Mouse (Mus musculus) hindbrain, embryonic 10.5 days (tissue): ENCODE results near the gene Cacul1. TPM values are rescaled to one million over a fixed set of nuclear protein-coding genes. Genes with fewer than 3 reads are reported as not detected.

ENCODE experiments used
- DNase-seq: peaks from one replicate; pipeline ENCODE4 v3.0.0-alpha.2; 2017; ENCODE audit warnings: low spot score
- H3K27ac ChIP-seq: fragments of 300-500 bp; sonication (generic); 2 replicates; pipeline ENCODE4 v1.5.1; 2016; ENCODE audit warnings: mild to moderate bottlenecking, moderate library complexity
- H3K27me3 ChIP-seq: fragments of 300-500 bp; sonication (generic); 2 replicates; pipeline ENCODE4 v1.6.1; 2016; ENCODE audit warnings: mild to moderate bottlenecking; ENCODE audit not compliant: poor library complexity, insufficient read depth, severe bottlenecking
- H3K36me3 ChIP-seq: fragments of 300-500 bp; sonication (generic); 2 replicates; pipeline ENCODE4 v1.6.1; 2016; ENCODE audit warnings: mild to moderate bottlenecking, moderate library complexity
- H3K4me1 ChIP-seq: fragments of 300-500 bp; sonication (generic); replicated peaks from 2 replicates; pipeline ENCODE4 v1.6.1; 2016; ENCODE audit warnings: mild to moderate bottlenecking
- H3K4me3 ChIP-seq: fragments of 300-500 bp; sonication (generic); 2 replicates; pipeline ENCODE4 v1.5.1; 2016; ENCODE audit warnings: mild to moderate bottlenecking, moderate library complexity
- H3K9me3 ChIP-seq: fragments of 300-500 bp; sonication (generic); 2 replicates; pipeline ENCODE4 v1.6.1; 2016; ENCODE audit warnings: mild to moderate bottlenecking, moderate library complexity
- WGBS: fragments of 180-500 bp; shearing (Covaris S2); methylation state at CpG from one replicate; pipeline ENCODE4 v1.1.7; 2016; 5-methylcytosine and 5-hydroxymethylcytosine counted together
- polyA plus RNA-seq: library from polyadenylated mRNA; unstranded; fragments of >200 nt; fragmentation: Nextera tagmentation; extraction: Ambion mirVana; gene quantifications from 2 replicates; pipeline ENCODE4 v1.2.1, GENCODE M21; 2016

Gene Cacul1
- polyA plus RNA-seq, 1 experiment from 2014 or later: 23.1 TPM

DNA sequence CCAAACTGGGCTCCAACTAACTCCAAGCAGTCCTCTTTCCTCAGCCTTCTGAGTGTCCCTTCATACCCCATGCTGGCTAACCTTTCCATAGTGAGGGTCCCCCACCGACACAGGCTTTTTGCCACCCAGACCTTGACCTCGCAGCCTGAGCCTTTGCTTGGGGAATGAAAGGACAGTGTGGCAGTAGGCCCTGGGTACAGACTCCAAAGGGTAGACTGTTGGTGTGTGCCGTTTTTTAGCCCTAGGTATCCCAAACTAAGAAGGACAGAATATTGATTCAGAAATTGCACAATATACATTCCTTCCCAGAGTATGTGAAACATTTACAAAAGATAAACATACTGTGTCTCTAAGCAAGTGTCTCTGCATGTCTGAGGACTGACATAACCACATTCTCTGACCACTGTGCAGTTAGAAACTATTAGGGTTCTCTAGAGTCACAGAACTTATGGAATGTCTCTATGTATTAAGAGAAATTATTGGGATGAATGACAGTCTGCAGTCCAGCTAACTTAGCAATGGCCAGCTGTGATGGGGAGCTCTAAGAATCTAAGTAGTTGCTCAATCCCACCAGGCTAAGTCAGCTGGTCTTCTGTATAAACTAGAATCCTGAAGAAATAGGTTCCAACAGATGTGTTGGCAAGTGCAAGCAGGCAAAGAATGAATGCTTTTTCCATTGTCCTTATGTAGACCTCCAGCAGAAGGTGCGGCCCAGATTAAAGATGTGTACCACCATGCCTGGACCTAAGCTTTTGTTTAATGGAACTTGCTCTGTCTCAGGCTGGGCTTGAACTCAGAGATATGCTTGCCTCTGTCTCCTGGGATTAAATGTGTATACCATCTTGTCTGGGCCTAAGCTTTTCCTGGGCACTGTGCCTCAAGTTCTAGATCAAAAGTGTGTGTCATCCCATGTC, 809 bp upstream of the Cacul1 start:
- WGBS: 42% methylated on average over 4 of the region's 4 CpGs
- peaks cover 30% of the 10 kb centered on the region for H3K4me1 ChIP-seq
- H3K36me3 ChIP-seq: peaks cover 6% of the 10 kb centered on the region; the same call in 1 of the 2 replicates
- DNase-seq: no peak
- no peaks in the 10 kb centered on the region for H3K9me3 ChIP-seq
- H3K27me3 ChIP-seq: no peaks in the 10 kb centered on the region
- peak overlapping the region; percentile 98 for H3K4me3 ChIP-seq
- peak overlapping the region; percentile 96 for H3K27ac ChIP-seq

GRCm38 (mm10) chr19:60579771-60580581, 849 bp downstream of the Cacul1 start:
- under 1% methylated on average over 34 of the region's 34 CpGs for WGBS
- peak overlapping the region; percentile 98 for H3K4me3 ChIP-seq
- no peaks in the 10 kb centered on the region for H3K27me3 ChIP-seq
- peak overlapping the region; percentile 96 for H3K27ac ChIP-seq
- no peaks in the 10 kb centered on the region for H3K9me3 ChIP-seq
- H3K4me1 ChIP-seq: peaks cover 30% of the 10 kb centered on the region
- no peak for DNase-seq
- H3K36me3 ChIP-seq: peaks cover 13% of the 10 kb centered on the region; the same call in 1 of the 2 replicates

GRCm38 (mm10) chr19:60576741-60577140, 4.1 kb downstream of the Cacul1 start:
- no peak overlapping the region for H3K27ac ChIP-seq
- DNase-seq: no peak
- no peak overlapping the region for H3K4me3 ChIP-seq
- H3K36me3 ChIP-seq: peaks cover 32% of the 10 kb centered on the region
- H3K4me1 ChIP-seq: peaks cover 30% of the 10 kb centered on the region
- H3K27me3 ChIP-seq: no peaks in the 10 kb centered on the region
- H3K9me3 ChIP-seq: no peaks in the 10 kb centered on the region
- 81% methylated on average over 1 of the region's 1 CpGs for WGBS

DNA sequence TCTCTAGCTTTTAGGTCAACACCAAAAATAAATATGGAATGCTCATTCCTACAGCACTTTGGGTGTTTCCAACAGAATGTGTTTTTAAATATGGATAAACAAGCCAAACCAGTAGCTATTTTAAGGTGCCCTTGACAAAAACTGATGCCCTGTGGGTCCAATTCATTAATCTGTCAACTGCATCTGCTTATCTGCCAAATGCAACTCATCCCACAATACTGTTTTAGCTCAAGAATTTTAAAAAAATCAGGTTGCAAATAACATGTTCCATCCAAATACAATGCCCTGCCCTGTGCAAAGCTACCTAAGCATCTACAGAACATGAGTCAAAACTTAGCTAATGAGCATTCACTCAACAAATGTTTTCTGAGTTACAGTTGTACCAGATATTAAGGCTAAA, 20.3 kb downstream of the Cacul1 start:
- Histone ChIP-seq H3K36me3 (peaks cover 54% of the 10 kb centered on the region), H3K4me1 (no peaks in the 10 kb centered on the region), H3K9me3 (no peaks in the 10 kb centered on the region), H3K27ac (no peak overlapping the region), H3K4me3 (no peak overlapping the region), H3K27me3 (no peaks in the 10 kb centered on the region)
- DNase-seq: no peak

DNA sequence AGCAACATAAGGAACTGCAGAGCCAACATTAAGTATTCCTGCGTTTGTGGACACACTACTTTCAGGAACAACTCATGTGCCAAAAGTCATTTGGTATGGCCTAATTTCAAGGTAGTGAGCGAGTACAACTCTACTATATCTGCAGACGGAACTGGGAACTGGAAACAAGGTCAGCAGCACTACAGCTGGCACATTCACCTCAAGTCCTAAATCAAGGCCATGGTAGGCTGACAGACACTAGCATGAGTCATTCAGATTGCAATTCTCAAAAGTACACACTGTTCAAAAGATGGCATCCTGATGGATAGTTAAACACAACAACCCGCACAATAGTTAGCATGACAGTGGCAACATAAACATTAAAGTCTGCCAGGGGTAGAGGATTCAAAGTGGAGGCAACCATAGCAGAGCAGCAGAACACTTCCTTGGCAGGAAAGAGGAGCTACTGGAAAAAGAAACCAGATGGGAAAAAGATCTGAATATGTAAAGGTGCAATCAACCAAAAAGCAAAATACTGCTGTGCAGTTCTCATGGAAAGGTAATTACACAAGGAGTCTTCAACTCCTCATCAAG, 25.9 kb downstream of the Cacul1 start:
- Histone ChIP-seq H3K27ac (no peak overlapping the region), H3K4me3 (no peak overlapping the region), H3K4me1 (no peaks in the 10 kb centered on the region), H3K36me3 (peaks cover 50% of the 10 kb centered on the region), H3K27me3 (no peaks in the 10 kb centered on the region), H3K9me3 (no peaks in the 10 kb centered on the region)
- 91% methylated on average over 4 of the region's 4 CpGs for WGBS
- DNase-seq: no peak

GRCm38 (mm10) chr19:60553501-60553900, 27.3 kb downstream of the Cacul1 start:
- no peaks in the 10 kb centered on the region for H3K9me3 ChIP-seq
- H3K27me3 ChIP-seq: no peaks in the 10 kb centered on the region
- DNase-seq: peak; percentile 40
- no peak overlapping the region for H3K4me3 ChIP-seq
- H3K36me3 ChIP-seq: peaks cover 49% of the 10 kb centered on the region
- no peaks in the 10 kb centered on the region for H3K4me1 ChIP-seq
- no peak overlapping the region for H3K27ac ChIP-seq

DNA sequence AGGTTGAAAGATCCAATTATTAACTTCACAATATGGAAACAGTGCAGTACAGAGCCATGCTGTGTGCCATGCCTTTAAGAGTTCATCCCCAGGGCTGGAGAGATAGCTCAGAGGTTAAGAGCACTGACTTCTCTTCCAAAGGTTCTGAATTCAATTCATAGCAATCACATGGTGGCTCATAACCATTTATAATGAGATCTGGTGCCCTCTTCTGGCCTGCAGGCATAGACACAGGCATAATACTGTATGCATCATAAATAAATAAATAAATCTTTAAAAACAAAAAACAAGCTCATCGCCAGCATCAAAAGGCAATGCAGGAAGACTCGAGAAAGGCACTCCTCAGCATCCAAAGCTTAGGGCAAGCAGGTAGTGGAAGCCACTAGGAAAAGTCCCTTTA, 37.5 kb downstream of the Cacul1 start:
- H3K4me1 ChIP-seq: no peaks in the 10 kb centered on the region
- DNase-seq: no peak
- no peak overlapping the region for H3K4me3 ChIP-seq
- no peaks in the 10 kb centered on the region for H3K27me3 ChIP-seq
- H3K9me3 ChIP-seq: no peaks in the 10 kb centered on the region
- 89% methylated on average over 2 of the region's 2 CpGs for WGBS
- H3K27ac ChIP-seq: no peak overlapping the region
- H3K36me3 ChIP-seq: peaks cover 43% of the 10 kb centered on the region

- H3K27me3 ChIP-seq: no peaks in the 10 kb centered on the region
- H3K4me3 ChIP-seq: no peak overlapping the region
- DNase-seq: no peak
- no peak overlapping the region for H3K27ac ChIP-seq
- WGBS: 96% methylated on average over 2 of the region's 2 CpGs
- H3K9me3 ChIP-seq: no peaks in the 10 kb centered on the region
- peaks cover 56% of the 10 kb centered on the region for H3K36me3 ChIP-seq
- H3K4me1 ChIP-seq: no peaks in the 10 kb centered on the region
Measured at GRCm38 (mm10) chr19:60531897-60532296, 48.9 kb downstream of the Cacul1 start.

DNA sequence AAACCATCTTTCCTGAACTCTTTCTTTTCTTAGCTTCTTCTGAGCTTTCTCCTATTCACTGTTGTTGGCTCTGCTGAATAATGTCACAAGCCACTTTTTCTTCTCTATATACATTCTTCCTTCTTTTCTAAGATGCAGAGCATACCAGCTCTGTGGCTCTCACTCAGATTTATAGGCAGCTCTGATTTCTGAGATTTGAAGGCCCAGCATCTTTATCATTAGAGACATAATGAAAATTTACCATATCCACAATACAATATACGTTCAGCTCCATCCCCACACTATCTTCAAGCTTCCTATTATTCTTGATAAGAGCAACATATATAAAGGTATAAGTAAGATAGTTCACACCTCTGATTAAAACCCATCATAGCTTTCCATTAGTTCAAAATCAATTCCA, 50.7 kb downstream of the Cacul1 start:
- no peak overlapping the region for H3K4me3 ChIP-seq
- DNase-seq: no peak
- no peaks in the 10 kb centered on the region for H3K9me3 ChIP-seq
- H3K36me3 ChIP-seq: peaks cover 60% of the 10 kb centered on the region
- 98% methylated on average over 1 of the region's 1 CpGs for WGBS
- H3K4me1 ChIP-seq: no peaks in the 10 kb centered on the region
- H3K27ac ChIP-seq: no peak overlapping the region
- no peaks in the 10 kb centered on the region for H3K27me3 ChIP-seq

DNA sequence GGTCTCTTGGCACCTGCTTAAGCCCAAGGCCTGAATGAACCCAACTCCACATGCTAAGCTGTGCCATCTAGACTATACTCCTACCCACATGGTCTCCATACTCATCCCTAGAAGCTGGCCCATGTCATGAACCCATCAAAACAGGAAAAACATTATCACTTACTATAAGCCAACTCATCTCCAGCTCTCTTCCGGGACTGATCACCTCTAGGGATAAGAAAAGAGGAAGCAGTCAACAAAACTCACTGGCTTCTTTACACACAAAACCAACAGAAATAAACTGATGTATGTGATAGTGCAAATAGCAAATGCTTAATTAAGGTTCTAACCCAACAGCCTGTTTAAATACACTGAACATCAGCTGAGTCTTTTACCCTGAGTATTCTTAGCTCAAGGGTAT, 51.5 kb downstream of the Cacul1 start:
- no peak overlapping the region for H3K4me3 ChIP-seq
- DNase-seq: no peak
- no peak overlapping the region for H3K27ac ChIP-seq
- WGBS: 100% methylated on average over 1 of the region's 1 CpGs
- H3K27me3 ChIP-seq: no peaks in the 10 kb centered on the region
- H3K4me1 ChIP-seq: no peaks in the 10 kb centered on the region
- peaks cover 63% of the 10 kb centered on the region for H3K36me3 ChIP-seq
- no peaks in the 10 kb centered on the region for H3K9me3 ChIP-seq

DNA sequence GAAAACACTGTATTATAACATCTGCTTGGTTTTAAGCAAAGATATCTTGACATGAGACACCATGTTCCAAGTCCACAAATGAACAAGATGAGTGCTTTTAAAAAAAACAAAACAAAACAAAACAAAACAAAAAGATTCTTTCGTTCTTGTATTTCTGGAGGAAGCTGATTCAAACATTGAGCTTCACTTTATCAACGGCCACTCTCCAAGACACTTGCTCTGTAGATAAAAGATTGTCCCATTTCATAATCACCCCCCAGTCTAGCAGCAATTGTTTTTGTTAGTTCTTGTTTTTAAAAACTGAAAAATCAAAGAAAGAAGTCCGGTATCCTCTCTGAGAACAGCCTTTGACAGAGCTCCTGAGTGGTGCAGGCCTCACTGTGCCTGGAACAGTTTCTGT, 52.2 kb downstream of the Cacul1 start:
- Histone ChIP-seq H3K4me1 (no peaks in the 10 kb centered on the region), H3K27ac (no peak overlapping the region), H3K27me3 (no peaks in the 10 kb centered on the region), H3K9me3 (no peaks in the 10 kb centered on the region), H3K36me3 (peaks cover 62% of the 10 kb centered on the region), H3K4me3 (no peak overlapping the region)
- 94% methylated on average over 3 of the region's 3 CpGs for WGBS
- DNase-seq: no peak

DNA sequence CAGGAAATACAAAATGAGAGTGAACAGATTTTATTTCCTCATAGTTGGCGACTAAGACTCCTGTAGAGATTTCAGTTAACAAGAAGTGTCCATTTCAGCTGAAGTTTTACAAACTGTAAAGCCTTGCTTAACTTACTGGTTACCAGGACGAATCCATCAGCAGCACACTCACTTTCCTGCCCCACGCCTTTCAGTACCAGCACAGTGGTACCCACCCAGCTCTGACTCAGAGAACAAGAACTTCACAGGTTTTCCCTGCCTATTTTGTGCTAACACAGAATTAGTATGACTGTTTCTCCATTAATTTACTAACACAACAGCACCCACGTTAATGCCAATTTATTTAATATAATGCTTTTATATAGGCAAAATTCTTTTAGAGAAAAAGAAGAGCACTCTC, 53.9 kb downstream of the Cacul1 start:
- DNase-seq: no peak
- no peak overlapping the region for H3K27ac ChIP-seq
- H3K9me3 ChIP-seq: no peaks in the 10 kb centered on the region
- no peak overlapping the region for H3K4me3 ChIP-seq
- H3K4me1 ChIP-seq: no peaks in the 10 kb centered on the region
- H3K36me3 ChIP-seq: peaks cover 52% of the 10 kb centered on the region
- 89% methylated on average over 4 of the region's 4 CpGs for WGBS
- no peaks in the 10 kb centered on the region for H3K27me3 ChIP-seq

GRCm38 (mm10) chr19:60525086-60525485, 55.7 kb downstream of the Cacul1 start:
- H3K36me3 ChIP-seq: peaks cover 46% of the 10 kb centered on the region
- 82% methylated on average over 1 of the region's 1 CpGs for WGBS
- no peaks in the 10 kb centered on the region for H3K9me3 ChIP-seq
- no peak overlapping the region for H3K27ac ChIP-seq
- no peaks in the 10 kb centered on the region for H3K4me1 ChIP-seq
- H3K27me3 ChIP-seq: no peaks in the 10 kb centered on the region
- H3K4me3 ChIP-seq: no peak overlapping the region
- no peak for DNase-seq
